Mouse (Mus musculus): ENCODE results near the gene Inpp5b. TPM values are rescaled to one million over a fixed set of nuclear protein-coding genes. Genes with fewer than 3 reads are reported as not detected.
A peak's percentile ranks its signal among the peaks of the same experiment; 100 is the strongest.

The Inpp5b gene
- polyA plus RNA-seq, 1 experiment from 2014 or later = 26.4 TPM

GRCm38 (mm10) chr4:124751300-124752250 lies 9.9 kb downstream of the Inpp5b start:
- Histone ChIP-seq H3K4me3 (replicated peaks; ENCODE audit: low read depth, low read length) (peak overlapping the region; percentile 73), H3K9me3 (ENCODE audit: control insufficient read depth, low read length) (no peaks in the 10 kb centered on the region), H3K27ac (replicated peaks; ENCODE audit: low read depth, low read length) (0 out of 2 replicates have a peak overlapping the region, but pooled peaks have one; percentile 9), H3K9ac (replicated peaks; ENCODE audit: low read length) (peak overlapping the region; percentile 71), H3K36me3 (ENCODE audit: control insufficient read depth, insufficient read depth, low read length) (peaks cover 16% of the 10 kb centered on the region; the same call in 1 of the 2 replicates), H3K27me3 (ENCODE audit: control insufficient read depth, insufficient read depth, low read length) (no peaks in the 10 kb centered on the region), H3K4me1 (ENCODE audit: control insufficient read depth, insufficient read depth, low read length) (peaks cover 9% of the 10 kb centered on the region), H3K4me2 (ENCODE audit: low read length) (peak overlapping the region; percentile 98)
- DNase-seq (peak; percentile 98), ATAC-seq (ENCODE audit: low FRiP score, low TSS enrichment) (peak; percentile 100)
- WGBS = under 1% methylated on average over 75 of the region's 75 CpGs

DNA sequence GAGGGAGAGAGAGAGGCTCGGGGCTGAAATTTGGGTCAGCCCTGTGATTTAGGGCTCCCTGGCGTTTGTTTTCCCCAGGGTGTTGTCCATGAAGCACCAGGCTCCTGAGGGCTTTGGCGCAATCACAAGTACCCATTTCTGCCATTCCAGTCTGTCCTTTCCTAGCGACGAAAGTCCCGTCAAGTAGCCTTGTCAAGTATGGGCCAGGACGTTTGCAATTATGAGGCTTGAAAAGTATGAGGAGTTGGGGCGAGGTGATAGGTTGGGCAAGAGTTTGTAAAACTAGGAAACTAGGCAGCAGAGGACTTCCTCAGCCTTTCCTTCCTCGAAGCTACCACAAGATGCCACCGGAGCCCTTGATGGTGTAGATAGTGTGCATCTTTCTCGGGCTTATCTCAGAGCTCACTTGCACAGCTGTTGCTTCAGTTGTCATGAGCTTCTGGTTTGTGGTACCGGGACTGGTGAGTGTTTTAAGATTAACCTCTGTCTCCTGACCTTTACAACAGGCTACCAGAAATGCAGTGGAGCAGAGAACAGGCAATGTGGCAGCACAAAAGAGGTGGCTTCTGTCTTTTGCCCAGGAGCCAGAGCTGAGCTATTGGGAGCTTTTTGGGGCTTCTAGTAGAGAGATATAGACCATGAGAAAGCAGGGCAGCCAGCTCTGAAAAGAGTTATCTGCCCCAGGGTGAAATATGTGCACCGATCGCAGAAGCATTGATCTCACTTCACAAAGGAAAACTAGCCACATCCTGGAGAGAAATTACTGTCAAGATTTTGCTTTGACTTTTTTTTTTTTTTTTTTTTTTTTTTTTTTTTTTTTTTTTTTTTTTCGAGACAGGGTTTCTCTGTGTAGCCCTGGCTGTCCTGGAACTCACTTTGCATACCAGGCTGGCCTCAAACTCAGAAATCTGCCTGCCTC lies 10.9 kb downstream of the Inpp5b start:
- Histone ChIP-seq H3K9ac (replicated peaks; ENCODE audit: low read length) (peak overlapping the region; percentile 71), H3K27me3 (ENCODE audit: control insufficient read depth, insufficient read depth, low read length) (no peaks in the 10 kb centered on the region), H3K36me3 (ENCODE audit: control insufficient read depth, insufficient read depth, low read length) (peaks cover 13% of the 10 kb centered on the region; the same call in 1 of the 2 replicates), H3K4me1 (ENCODE audit: control insufficient read depth, insufficient read depth, low read length) (peaks cover 9% of the 10 kb centered on the region), H3K9me3 (ENCODE audit: control insufficient read depth, low read length) (no peaks in the 10 kb centered on the region), H3K4me2 (ENCODE audit: low read length) (peak overlapping the region; percentile 98), H3K27ac (replicated peaks; ENCODE audit: low read depth, low read length) (no peak overlapping the region), H3K4me3 (replicated peaks; ENCODE audit: low read depth, low read length) (peak overlapping the region; percentile 73)
- ATAC-seq (ENCODE audit: low FRiP score, low TSS enrichment) (no peak), DNase-seq (no peak)
- WGBS = 15% methylated on average over 15 of the region's 15 CpGs

GRCm38 (mm10) chr4:124755526-124755925 lies 13.9 kb downstream of the Inpp5b start:
- no peaks in the 10 kb centered on the region for H3K27me3 ChIP-seq (ENCODE audit: control insufficient read depth, insufficient read depth, low read length)
- H3K36me3 ChIP-seq (ENCODE audit: control insufficient read depth, insufficient read depth, low read length) = no peaks in the 10 kb centered on the region
- H3K9me3 ChIP-seq (ENCODE audit: control insufficient read depth, low read length) = no peaks in the 10 kb centered on the region
- ATAC-seq (ENCODE audit: low FRiP score, low TSS enrichment) (no peak), DNase-seq (no peak)
- WGBS = 72% methylated on average over 7 of the region's 7 CpGs
- H3K9ac ChIP-seq (replicated peaks; ENCODE audit: low read length) = 0 out of 2 replicates have a peak overlapping the region, but pooled peaks have one; percentile 6
- no peak overlapping the region for H3K27ac ChIP-seq (replicated peaks; ENCODE audit: low read depth, low read length)
- H3K4me2 ChIP-seq (ENCODE audit: low read length) = no peak overlapping the region
- peaks cover 9% of the 10 kb centered on the region for H3K4me1 ChIP-seq (ENCODE audit: control insufficient read depth, insufficient read depth, low read length)
- no peak overlapping the region for H3K4me3 ChIP-seq (replicated peaks; ENCODE audit: low read depth, low read length)

- DNase-seq (no peak), ATAC-seq (ENCODE audit: low FRiP score, low TSS enrichment) (no peak)
- H3K4me3 ChIP-seq (replicated peaks; ENCODE audit: low read depth, low read length) = no peak overlapping the region
- H3K27me3 ChIP-seq (ENCODE audit: control insufficient read depth, insufficient read depth, low read length) = no peaks in the 10 kb centered on the region
- 90% methylated on average over 7 of the region's 7 CpGs for WGBS
- H3K36me3 ChIP-seq (ENCODE audit: control insufficient read depth, insufficient read depth, low read length) = no peaks in the 10 kb centered on the region
- no peak overlapping the region for H3K4me2 ChIP-seq (ENCODE audit: low read length)
- H3K4me1 ChIP-seq (ENCODE audit: control insufficient read depth, insufficient read depth, low read length) = no peaks in the 10 kb centered on the region
- H3K9me3 ChIP-seq (ENCODE audit: control insufficient read depth, low read length) = no peaks in the 10 kb centered on the region
- no peak overlapping the region for H3K27ac ChIP-seq (replicated peaks; ENCODE audit: low read depth, low read length)
- no peak overlapping the region for H3K9ac ChIP-seq (replicated peaks; ENCODE audit: low read length)
Measured at GRCm38 (mm10) chr4:124759305-124759811, 17.7 kb downstream of the Inpp5b start.

GRCm38 (mm10) chr4:124761201-124761600 lies 19.6 kb downstream of the Inpp5b start:
- 66% methylated on average over 1 of the region's 1 CpGs for WGBS
- ATAC-seq (ENCODE audit: low FRiP score, low TSS enrichment) (no peak), DNase-seq (no peak)

DNA sequence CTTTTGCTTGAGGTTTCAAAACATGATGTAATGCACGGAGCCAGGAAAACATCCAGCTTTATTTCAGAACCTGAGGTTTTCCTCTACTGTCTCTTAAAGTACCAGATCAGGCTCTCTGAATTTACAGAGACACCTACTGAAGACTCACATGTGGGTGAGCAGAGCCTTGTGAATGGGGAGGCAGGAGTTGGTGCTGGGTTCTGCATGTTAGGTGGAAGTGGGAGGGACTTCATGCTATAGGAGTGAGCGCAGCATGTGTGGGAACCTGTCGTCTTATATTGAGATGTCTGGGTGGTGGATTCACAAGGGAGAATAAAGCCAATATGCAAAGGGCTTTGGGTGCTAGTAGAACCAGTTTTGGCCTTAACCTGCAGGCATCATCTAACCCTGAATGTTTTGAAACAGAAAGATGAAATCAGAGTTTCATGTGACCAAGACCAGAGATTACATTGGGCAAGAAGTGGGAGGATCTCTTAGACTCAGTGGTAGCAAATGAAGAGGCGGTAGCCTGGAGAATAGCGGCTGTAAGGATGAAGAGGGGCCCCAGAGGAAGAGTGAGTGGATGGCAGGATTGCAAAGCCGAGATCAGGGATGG lies 21.3 kb downstream of the Inpp5b start:
- ATAC-seq (ENCODE audit: low FRiP score, low TSS enrichment) = no peak
- Histone ChIP-seq H3K36me3 (ENCODE audit: control insufficient read depth, insufficient read depth, low read length) (no peaks in the 10 kb centered on the region), H3K27ac (replicated peaks; ENCODE audit: low read depth, low read length) (no peak overlapping the region), H3K27me3 (ENCODE audit: control insufficient read depth, insufficient read depth, low read length) (no peaks in the 10 kb centered on the region), H3K4me1 (ENCODE audit: control insufficient read depth, insufficient read depth, low read length) (no peaks in the 10 kb centered on the region), H3K9me3 (ENCODE audit: control insufficient read depth, low read length) (no peaks in the 10 kb centered on the region), H3K4me3 (replicated peaks; ENCODE audit: low read depth, low read length) (no peak overlapping the region), H3K9ac (replicated peaks; ENCODE audit: low read length) (no peak overlapping the region), H3K4me2 (ENCODE audit: low read length) (no peak overlapping the region)
- 89% methylated on average over 6 of the region's 6 CpGs for WGBS
- DNase-seq = no peak

More at GRCm38 (mm10) chr4:124761201-124761600, 19.6 kb downstream of the Inpp5b start:
- no peaks in the 10 kb centered on the region for H3K27me3 ChIP-seq (ENCODE audit: control insufficient read depth, insufficient read depth, low read length)
- no peaks in the 10 kb centered on the region for H3K4me1 ChIP-seq (ENCODE audit: control insufficient read depth, insufficient read depth, low read length)
- H3K4me3 ChIP-seq (replicated peaks; ENCODE audit: low read depth, low read length) = no peak overlapping the region
- no peak overlapping the region for H3K9ac ChIP-seq (replicated peaks; ENCODE audit: low read length)
- H3K9me3 ChIP-seq (ENCODE audit: control insufficient read depth, low read length) = no peaks in the 10 kb centered on the region
- H3K27ac ChIP-seq (replicated peaks; ENCODE audit: low read depth, low read length) = no peak overlapping the region
- no peak overlapping the region for H3K4me2 ChIP-seq (ENCODE audit: low read length)
- no peaks in the 10 kb centered on the region for H3K36me3 ChIP-seq (ENCODE audit: control insufficient read depth, insufficient read depth, low read length)

- Histone ChIP-seq H3K36me3 (ENCODE audit: control insufficient read depth, insufficient read depth, low read length) (no peaks in the 10 kb centered on the region), H3K4me1 (ENCODE audit: control insufficient read depth, insufficient read depth, low read length) (no peaks in the 10 kb centered on the region), H3K27ac (replicated peaks; ENCODE audit: low read depth, low read length) (no peak overlapping the region), H3K9ac (replicated peaks; ENCODE audit: low read length) (no peak overlapping the region), H3K9me3 (ENCODE audit: control insufficient read depth, low read length) (no peaks in the 10 kb centered on the region), H3K4me2 (ENCODE audit: low read length) (no peak overlapping the region), H3K27me3 (ENCODE audit: control insufficient read depth, insufficient read depth, low read length) (no peaks in the 10 kb centered on the region), H3K4me3 (replicated peaks; ENCODE audit: low read depth, low read length) (no peak overlapping the region)
- DNase-seq = no peak
- ATAC-seq (ENCODE audit: low FRiP score, low TSS enrichment) = no peak
- 92% methylated on average over 23 of the region's 23 CpGs for WGBS
Measured at GRCm38 (mm10) chr4:124765802-124766565, 24.3 kb downstream of the Inpp5b start.
